Mouse (Mus musculus) G1E (cell line): ENCODE results near the gene Tas2r135. TPM values are rescaled to one million over a fixed set of nuclear protein-coding genes. Genes with fewer than 3 reads are reported as not detected.

Source experiments
- ATAC-seq: 2 replicates; pipeline ENCODE4 v1.8.0; 2016; ENCODE audit warnings: mild to moderate bottlenecking; ENCODE audit not compliant: insufficient number of reproducible peaks, poor library complexity, low FRiP score, severe bottlenecking; ENCODE audit errors: extremely low read depth
- DNase-seq: peaks from one replicate; pipeline ENCODE4 v3.0.0; 2012; ENCODE audit warnings: low spot score
- H3K27me3 ChIP-seq: 2 replicates; pipeline ENCODE4 v1.6.1; 2012; ENCODE audit warnings: mild to moderate bottlenecking, low read length, inconsistent platforms; ENCODE audit not compliant: insufficient read depth
- H3K36me3 ChIP-seq: replicated peaks from 2 replicates; pipeline ENCODE3; 2012; ENCODE audit warnings: mild to moderate bottlenecking, inconsistent platforms
- H3K4me1 ChIP-seq: 2 replicates; pipeline ENCODE4 v1.6.1; 2012; ENCODE audit warnings: low read depth, low read length, inconsistent platforms, mixed read lengths; ENCODE audit not compliant: insufficient read depth
- H3K4me3 ChIP-seq: 2 replicates; pipeline ENCODE4 v1.5.1; 2012; ENCODE audit warnings: low read depth, mild to moderate bottlenecking, inconsistent platforms, low read length, moderate library complexity, mixed read lengths
- H3K9me3 ChIP-seq: replicated peaks from 2 replicates; pipeline ENCODE4 v1.6.1; 2012; ENCODE audit warnings: inconsistent platforms
- CTCF ChIP-seq: IDR thresholded peaks from 2 replicates; pipeline ENCODE4 v1.5.1; 2012; ENCODE audit warnings: low read depth, low read length, inconsistent platforms, mixed read lengths
- GATA1 ChIP-seq: IDR thresholded peaks from 2 replicates; pipeline ENCODE4 v1.6.1; 2012; ENCODE audit warnings: borderline replicate concordance, low read length, inconsistent platforms, mixed read lengths
- GATA2 ChIP-seq: IDR thresholded peaks from 2 replicates; pipeline ENCODE4 v1.6.1; 2012; ENCODE audit warnings: low read depth, low read length, inconsistent platforms, borderline replicate concordance
- POLR2AphosphoS5 ChIP-seq: IDR thresholded peaks from 2 replicates; pipeline ENCODE4 v1.6.1; 2012; ENCODE audit warnings: low read depth, low read length, inconsistent platforms; ENCODE audit not compliant: insufficient replicate concordance
- TAL1 ChIP-seq: conservative IDR thresholded peaks from 2 replicates; pipeline ENCODE4 v1.6.1; 2012; ENCODE audit warnings: low read depth, low read length, inconsistent platforms, mixed read lengths
- polyA plus RNA-seq: library from polyadenylated mRNA; stranded (reverse); fragments of >175 nt; gene quantifications from 2 replicates; pipeline ENCODE4 v1.2.3, GENCODE M21; 2012
- total RNA-seq, 2 experiments: library from RNA; stranded (forward) in 1 of 2; stranded (reverse) in 1 of 2; fragments of 200-1000 nt in 1 of 2; fragments of >200 nt in 1 of 2; fragmentation: Nextera tagmentation in 1 of 2; gene quantifications; 2 replicates each; pipeline ENCODE4 v1.2.3; 2014 to 2017

Gene Tas2r135
- total and polyA plus RNA-seq, 3 experiments = 0.27 TPM; not detected in 2

DNA sequence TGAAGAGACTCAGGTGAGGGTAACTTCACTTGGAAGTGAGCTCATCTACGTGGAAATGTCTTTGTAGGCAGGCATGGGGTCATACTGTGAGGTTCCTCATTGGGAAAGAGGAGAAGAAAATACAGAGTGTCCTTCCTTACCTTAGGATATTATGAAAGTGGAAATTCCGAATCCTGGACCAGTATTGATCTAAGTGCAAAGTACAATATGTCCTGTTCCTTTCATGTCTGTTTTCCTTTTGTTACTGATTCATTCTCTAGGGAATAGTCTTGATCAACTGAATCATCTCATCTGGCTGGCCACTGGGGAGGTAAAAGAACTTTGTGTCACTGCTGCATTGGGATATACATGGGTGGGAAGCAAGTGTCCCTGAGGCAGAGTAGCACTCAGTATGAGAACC lies 30.3 kb downstream of the Tas2r135 start:
- TF ChIP-seq POLR2AphosphoS5 = no peak
- no peak for TF ChIP-seq TAL1
- no peak for TF ChIP-seq GATA1
- TF ChIP-seq GATA2 = no peak
- no peak for TF ChIP-seq CTCF
- DNase-seq (no peak), ATAC-seq (no peak)
- Histone ChIP-seq H3K4me1 (no peaks in the 10 kb centered on the region), H3K27me3 (no peaks in the 10 kb centered on the region), H3K36me3 (no peaks in the 10 kb centered on the region), H3K9me3 (no peaks in the 10 kb centered on the region), H3K4me3 (no peak overlapping the region)

DNA sequence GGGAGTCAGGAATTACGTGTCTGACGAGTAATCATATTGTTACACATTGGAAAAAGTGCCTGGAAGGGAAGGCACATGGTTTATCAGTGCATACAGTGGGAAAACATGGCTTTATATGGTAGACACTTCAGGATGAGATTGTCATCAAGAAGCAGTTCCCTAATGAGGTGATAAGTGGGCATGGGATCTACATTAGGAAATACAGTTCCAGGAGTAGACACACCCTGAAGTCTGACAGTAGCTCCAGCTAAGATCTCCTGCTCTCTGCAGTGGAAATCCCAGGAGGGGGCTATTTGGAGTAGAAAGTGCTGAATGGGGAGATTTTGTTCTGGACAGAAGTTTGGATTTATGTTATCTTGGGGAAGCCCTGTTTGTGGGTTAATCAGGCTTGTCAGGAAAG lies 36.2 kb downstream of the Tas2r135 start:
- no peak for ATAC-seq
- no peaks in the 10 kb centered on the region for H3K9me3 ChIP-seq
- no peak overlapping the region for H3K4me3 ChIP-seq
- H3K36me3 ChIP-seq = no peaks in the 10 kb centered on the region
- TF ChIP-seq CTCF = no peak
- no peak for TF ChIP-seq POLR2AphosphoS5
- TF ChIP-seq GATA1 = no peak
- no peak for TF ChIP-seq TAL1
- TF ChIP-seq GATA2 = no peak
- H3K27me3 ChIP-seq = no peaks in the 10 kb centered on the region
- no peaks in the 10 kb centered on the region for H3K4me1 ChIP-seq
- no peak for DNase-seq

DNA sequence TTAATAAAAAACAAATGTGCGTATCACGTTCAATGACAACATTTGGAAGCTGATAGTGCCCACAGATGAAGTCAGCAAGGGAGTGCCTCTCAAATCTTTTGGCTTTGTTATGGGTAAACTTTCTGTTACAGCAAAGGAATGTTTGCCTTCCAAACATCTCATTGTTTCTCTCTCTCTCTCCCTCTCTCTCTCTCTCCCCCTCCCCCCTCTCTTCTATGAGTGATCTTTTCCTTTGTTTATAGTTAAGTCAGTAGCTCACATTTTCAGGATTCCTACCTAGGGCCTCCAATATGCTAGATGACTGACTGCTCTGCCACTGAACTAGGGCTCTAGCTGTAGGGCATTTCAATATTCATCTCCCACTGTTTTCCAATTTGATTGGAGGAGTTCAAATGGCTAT lies 39.3 kb downstream of the Tas2r135 start:
- Histone ChIP-seq H3K27me3 (peaks cover 6% of the 10 kb centered on the region; the same call in 1 of the 2 replicates), H3K4me1 (no peaks in the 10 kb centered on the region), H3K36me3 (no peaks in the 10 kb centered on the region), H3K9me3 (no peaks in the 10 kb centered on the region), H3K4me3 (no peak overlapping the region)
- ATAC-seq (no peak), DNase-seq (no peak)
- TF ChIP-seq GATA1 (no peak), CTCF (no peak), GATA2 (no peak), TAL1 (no peak), POLR2AphosphoS5 (no peak)

DNA sequence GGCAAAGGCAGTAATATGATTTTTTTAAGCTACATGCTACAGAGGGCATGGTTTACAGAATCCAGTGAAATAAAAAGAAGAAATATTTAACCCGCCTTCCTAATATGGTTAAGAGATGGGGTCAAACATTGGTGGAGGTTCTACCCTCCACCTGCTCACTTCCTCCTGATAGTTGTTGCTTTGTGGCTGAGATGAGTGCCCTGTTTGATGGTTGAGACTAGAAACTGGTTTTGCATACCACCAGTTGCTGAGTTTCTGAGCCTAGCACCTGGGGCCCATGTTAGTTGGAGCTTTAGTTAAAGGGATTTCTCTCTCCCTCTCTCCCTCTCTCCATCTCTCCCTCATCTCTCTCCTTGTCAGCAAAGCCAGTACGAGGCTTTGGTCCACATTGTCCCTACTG lies 42.1 kb downstream of the Tas2r135 start:
- H3K4me1 ChIP-seq = no peaks in the 10 kb centered on the region
- no peak for TF ChIP-seq CTCF
- ATAC-seq (no peak), DNase-seq (no peak)
- H3K27me3 ChIP-seq = peaks cover 6% of the 10 kb centered on the region; the same call in 1 of the 2 replicates
- H3K9me3 ChIP-seq = no peaks in the 10 kb centered on the region
- no peaks in the 10 kb centered on the region for H3K36me3 ChIP-seq
- H3K4me3 ChIP-seq = no peak overlapping the region

Other genes starting within 250 kb of the Tas2r135 start
- not detected in 2 replicates for gene Tas2r144, start 190.1 kb upstream of the Tas2r135 start, total RNA-seq (2014; fragmentation: Nextera tagmentation)
- 0.16 TPM in 1 of 2 replicates, not detected in the other for gene Tas2r144, start 190.1 kb upstream of the Tas2r135 start, total RNA-seq (2017)
- not detected in 2 replicates for gene Tas2r144, start 190.1 kb upstream of the Tas2r135 start, polyA plus RNA-seq
- 0.83 TPM in 1 of 2 replicates, not detected in the other for gene Gstk1, start 159.5 kb upstream of the Tas2r135 start, total RNA-seq (2014; fragmentation: Nextera tagmentation)
- 0.55 and 0.99 TPM in 2 replicates for gene Gstk1, start 159.5 kb upstream of the Tas2r135 start, total RNA-seq (2017)
- not detected in 2 replicates for gene Gstk1, start 159.5 kb upstream of the Tas2r135 start, polyA plus RNA-seq
- gene Tmem139, start 143.5 kb upstream of the Tas2r135 start, total RNA-seq (2014; fragmentation: Nextera tagmentation) = not detected in 2 replicates
- 0.11 TPM in 1 of 2 replicates, not detected in the other for gene Tmem139, start 143.5 kb upstream of the Tas2r135 start, total RNA-seq (2017)
- not detected in 2 replicates for gene Tmem139, start 143.5 kb upstream of the Tas2r135 start, polyA plus RNA-seq
- 76.7 and 91.2 TPM in 2 replicates for gene Casp2, start 140.4 kb upstream of the Tas2r135 start, total RNA-seq (2014; fragmentation: Nextera tagmentation)
- 64.4 and 66.5 TPM in 2 replicates for gene Casp2, start 140.4 kb upstream of the Tas2r135 start, total RNA-seq (2017)
- gene Casp2, start 140.4 kb upstream of the Tas2r135 start, polyA plus RNA-seq = 8.2 and 9.2 TPM in 2 replicates
- gene Clcn1, start 118.7 kb upstream of the Tas2r135 start, total RNA-seq (2014; fragmentation: Nextera tagmentation) = 0.24 and 0.45 TPM in 2 replicates
- gene Clcn1, start 118.7 kb upstream of the Tas2r135 start, total RNA-seq (2017) = 0.06 and 0.11 TPM in 2 replicates
- gene Clcn1, start 118.7 kb upstream of the Tas2r135 start, polyA plus RNA-seq = not detected in 2 replicates
- gene Fam131b, start 80.8 kb upstream of the Tas2r135 start, total RNA-seq (2014; fragmentation: Nextera tagmentation) = not detected in 2 replicates
- gene Fam131b, start 80.8 kb upstream of the Tas2r135 start, total RNA-seq (2017) = 0.05 TPM in 1 of 2 replicates, not detected in the other
- gene Fam131b, start 80.8 kb upstream of the Tas2r135 start, polyA plus RNA-seq = 0.01 TPM in 1 of 2 replicates, not detected in the other
- gene Zyx, start 55.8 kb upstream of the Tas2r135 start, total RNA-seq (2014; fragmentation: Nextera tagmentation) = 70.2 and 70.3 TPM in 2 replicates
- 14.8 and 19.1 TPM in 2 replicates for gene Zyx, start 55.8 kb upstream of the Tas2r135 start, total RNA-seq (2017)
- gene Zyx, start 55.8 kb upstream of the Tas2r135 start, polyA plus RNA-seq = 319 and 320 TPM in 2 replicates
- gene Epha1, start 32.2 kb upstream of the Tas2r135 start, total RNA-seq (2014; fragmentation: Nextera tagmentation) = not detected in 2 replicates
- gene Epha1, start 32.2 kb upstream of the Tas2r135 start, total RNA-seq (2017) = 0.23 TPM in 1 of 2 replicates, not detected in the other
- gene Epha1, start 32.2 kb upstream of the Tas2r135 start, polyA plus RNA-seq = not detected in 2 replicates
- not detected in 2 replicates for gene Tas2r143, start 5.2 kb upstream of the Tas2r135 start, total RNA-seq (2014; fragmentation: Nextera tagmentation)
- gene Tas2r143, start 5.2 kb upstream of the Tas2r135 start, total RNA-seq (2017) = 0.22 and 0.23 TPM in 2 replicates
- gene Tas2r143, start 5.2 kb upstream of the Tas2r135 start, polyA plus RNA-seq = not detected in 2 replicates
- gene Tas2r126, start 29.1 kb downstream of the Tas2r135 start, total RNA-seq (2014; fragmentation: Nextera tagmentation) = not detected in 2 replicates
- not detected in 2 replicates for gene Tas2r126, start 29.1 kb downstream of the Tas2r135 start, total RNA-seq (2017)
- not detected in 2 replicates for gene Tas2r126, start 29.1 kb downstream of the Tas2r135 start, polyA plus RNA-seq
- not detected in 2 replicates for gene Olfr458, start 59.8 kb downstream of the Tas2r135 start, total RNA-seq (2014; fragmentation: Nextera tagmentation)
- gene Olfr458, start 59.8 kb downstream of the Tas2r135 start, total RNA-seq (2017) = 0.05 and 0.17 TPM in 2 replicates
- not detected in 2 replicates for gene Olfr458, start 59.8 kb downstream of the Tas2r135 start, polyA plus RNA-seq
- not detected in 2 replicates for gene Olfr457, start 70.9 kb downstream of the Tas2r135 start, total RNA-seq (2014; fragmentation: Nextera tagmentation)
- 0.11 TPM in 1 of 2 replicates, not detected in the other for gene Olfr457, start 70.9 kb downstream of the Tas2r135 start, total RNA-seq (2017)
- not detected in 2 replicates for gene Olfr457, start 70.9 kb downstream of the Tas2r135 start, polyA plus RNA-seq
- not detected in 2 replicates for gene Olfr456, start 81.8 kb downstream of the Tas2r135 start, total RNA-seq (2014; fragmentation: Nextera tagmentation)
- gene Olfr456, start 81.8 kb downstream of the Tas2r135 start, total RNA-seq (2017) = not detected in 2 replicates
- not detected in 2 replicates for gene Olfr456, start 81.8 kb downstream of the Tas2r135 start, polyA plus RNA-seq
- not detected in 2 replicates for gene Olfr455, start 142.2 kb downstream of the Tas2r135 start, total RNA-seq (2014; fragmentation: Nextera tagmentation)
- not detected in 2 replicates for gene Olfr455, start 142.2 kb downstream of the Tas2r135 start, total RNA-seq (2017)
- not detected in 2 replicates for gene Olfr455, start 142.2 kb downstream of the Tas2r135 start, polyA plus RNA-seq
- not detected in 2 replicates for gene Tcaf3, start 192.3 kb downstream of the Tas2r135 start, total RNA-seq (2014; fragmentation: Nextera tagmentation)
- gene Tcaf3, start 192.3 kb downstream of the Tas2r135 start, total RNA-seq (2017) = 0.16 and 0.46 TPM in 2 replicates
- gene Tcaf3, start 192.3 kb downstream of the Tas2r135 start, polyA plus RNA-seq = not detected in 2 replicates
- gene Tcaf2, start 239.8 kb downstream of the Tas2r135 start, total RNA-seq (2014; fragmentation: Nextera tagmentation) = not detected in 2 replicates
- gene Tcaf2, start 239.8 kb downstream of the Tas2r135 start, total RNA-seq (2017) = 0.11 TPM in 1 of 2 replicates, not detected in the other
- not detected in 2 replicates for gene Tcaf2, start 239.8 kb downstream of the Tas2r135 start, polyA plus RNA-seq